Mouse (Mus musculus) small intestine, adult 2 months (tissue): ENCODE results near the gene Fyttd1.
"Not testable (repeated sequence)": the region's sequence is repeated elsewhere in the genome, so short reads cannot be mapped to it uniquely, and the experiment has no call there.

ENCODE experiments used
- CTCF ChIP-seq: fragments of 200-500 bp; IDR thresholded peaks from 2 replicates; pipeline ENCODE4 v1.5.1; 2012; ENCODE audit warnings: low read depth, mild to moderate bottlenecking, control low read depth, inconsistent platforms, low read length, moderate library complexity, mixed read lengths; ENCODE audit not compliant: insufficient replicate concordance, insufficient read length; ENCODE audit errors: extremely low read depth
- POLR2A ChIP-seq: fragments of 200-500 bp; IDR thresholded peaks from 2 replicates; pipeline ENCODE4 v1.6.1; 2012; ENCODE audit warnings: low read depth, mild to moderate bottlenecking, control low read depth, inconsistent platforms, low read length, moderate library complexity

DNA sequence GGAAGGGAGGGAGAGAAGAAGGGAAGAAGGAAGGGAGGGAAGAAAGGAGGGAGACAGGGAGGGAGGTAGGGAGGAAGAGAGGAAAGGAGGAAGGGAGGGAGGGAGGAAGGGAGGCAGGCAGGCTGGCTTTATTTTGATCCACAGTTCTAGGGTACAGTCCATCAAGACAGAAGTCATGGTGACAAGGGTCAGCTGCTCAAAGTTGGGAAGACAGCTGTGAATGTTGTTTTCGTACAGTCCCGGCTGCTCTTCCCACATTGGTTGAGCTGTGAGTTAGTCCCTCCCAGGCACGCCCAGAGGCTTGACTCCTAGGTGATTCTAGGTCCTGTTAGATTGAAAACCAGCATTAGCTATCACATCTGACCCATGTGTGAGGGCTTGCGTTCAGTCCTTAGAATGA is 62.4 kb downstream of the Fyttd1 start:
- TF ChIP-seq CTCF, POLR2A: not testable (repeated sequence)
